Mouse (Mus musculus) spleen, adult 2 months (tissue): ENCODE results near the gene Gm4869. TPM values are rescaled to one million over a fixed set of nuclear protein-coding genes. Genes with fewer than 3 reads are reported as not detected.
"Not testable (repeated sequence)": the region's sequence is repeated elsewhere in the genome, so short reads cannot be mapped to it uniquely, and the experiment has no call there.

Source experiments
- DNase-seq, 2 experiments: peaks; one replicate each; pipeline versions ENCODE4 v3.0.0 to v3.0.0-alpha.2; 2012 to 2021; ENCODE audit warnings: low spot score in 2 of 2, low read depth in 1 of 2
- H3K27ac ChIP-seq: fragments of 200-500 bp; 2 replicates; pipeline ENCODE4 v1.5.1; 2012; ENCODE audit warnings: low read length, inconsistent platforms; ENCODE audit not compliant: insufficient read depth
- H3K27me3 ChIP-seq: fragments of 200-500 bp; 2 replicates; pipeline ENCODE4 v1.6.1; 2012; ENCODE audit warnings: mild to moderate bottlenecking, moderate library complexity, low read length, inconsistent platforms; ENCODE audit not compliant: control insufficient read depth, insufficient read depth
- H3K36me3 ChIP-seq: fragments of 200-500 bp; 2 replicates; pipeline ENCODE4 v1.6.1; 2012; ENCODE audit warnings: mild to moderate bottlenecking, low read length, inconsistent platforms; ENCODE audit not compliant: control insufficient read depth, insufficient read depth
- H3K4me1 ChIP-seq: fragments of 200-500 bp; 2 replicates; pipeline ENCODE4 v1.6.1; 2011; ENCODE audit warnings: inconsistent platforms; ENCODE audit not compliant: control insufficient read depth, insufficient read depth, insufficient read length
- H3K4me3 ChIP-seq: fragments of 200-500 bp; 2 replicates; pipeline ENCODE4 v1.5.1; 2011; ENCODE audit warnings: mild to moderate bottlenecking, inconsistent platforms; ENCODE audit not compliant: insufficient read depth, insufficient read length; ENCODE audit errors: extremely low read depth
- CTCF ChIP-seq: fragments of 200-500 bp; IDR thresholded peaks from 2 replicates; pipeline ENCODE4 v1.5.1; 2011; ENCODE audit warnings: mild to moderate bottlenecking, inconsistent platforms; ENCODE audit not compliant: insufficient read depth, insufficient read length, insufficient replicate concordance; ENCODE audit errors: extremely low read depth
- POLR2A ChIP-seq: fragments of 200-500 bp; IDR thresholded peaks from 2 replicates; pipeline ENCODE4 v1.6.1; 2011; ENCODE audit warnings: low read depth, low read length, inconsistent platforms
- WGBS: fragments of 180-500 bp; shearing (Covaris S2); methylation state at CpG from one replicate; pipeline ENCODE4 v1.1.7; 2018; 5-methylcytosine and 5-hydroxymethylcytosine counted together
- polyA plus RNA-seq: library from polyadenylated mRNA; depleted of rRNA; stranded (reverse); fragments of >200 nt; gene quantifications from 2 replicates; pipeline ENCODE4 v1.2.3, GENCODE M21; 2012

Gene Gm4869
- polyA plus RNA-seq, 1 experiment, result 0.12 TPM

GRCm38 (mm10) chr5:140501982-140502836, 56.8 kb downstream of the Gm4869 start:
- H3K27me3 ChIP-seq, result no peaks in the 10 kb centered on the region
- DNase-seq, result peak in 1 of 2 experiments; percentile 51
- TF ChIP-seq POLR2A (no peak), CTCF (no peak)
- H3K4me1 ChIP-seq, result peaks cover 19% of the 10 kb centered on the region; the same call in 1 of the 2 replicates
- peak overlapping the region; percentile 59 for H3K27ac ChIP-seq
- peak overlapping the region; percentile 31; the same call in 1 of the 2 replicates for H3K4me3 ChIP-seq
- 15% methylated on average over 14 of the region's 14 CpGs for WGBS
- no peaks in the 10 kb centered on the region for H3K36me3 ChIP-seq

- peak in 1 of 2 experiments; percentile 16 for DNase-seq
- H3K27me3 ChIP-seq, H3K36me3 ChIP-seq: not testable (repeated sequence)
- peaks cover 26% of the 10 kb centered on the region; the same call in 1 of the 2 replicates for H3K4me1 ChIP-seq
- H3K27ac ChIP-seq, result peak overlapping the region; percentile 59
- 2% methylated on average over 12 of the region's 12 CpGs for WGBS
- H3K4me3 ChIP-seq, result peak overlapping the region; percentile 31; the same call in 1 of the 2 replicates
Measured at GRCm38 (mm10) chr5:140502925-140503324, 57.5 kb downstream of the Gm4869 start.

GRCm38 (mm10) chr5:140505208-140505780, 59.8 kb downstream of the Gm4869 start, which contains the start of gene Chst12:
TSS of gene Chst12 (plus strand) at chr5:140505550.
- H3K27ac ChIP-seq, result peak within 1 kb of the TSS; percentile 59
- peak; percentile 99 to 100 for DNase-seq
- H3K36me3 ChIP-seq, result no peaks in the 10 kb centered on the region
- no peaks in the 10 kb centered on the region for H3K27me3 ChIP-seq
- peaks cover 40% of the 10 kb centered on the region for H3K4me1 ChIP-seq
- WGBS, result 1% methylated on average over 38 of the region's 38 CpGs
- TF ChIP-seq CTCF (no peak), POLR2A (peak; percentile 89)
- H3K4me3 ChIP-seq, result peak within 1 kb of the TSS; percentile 67

- peak in 1 of 2 experiments; percentile 10 for DNase-seq
- Histone ChIP-seq H3K27ac (peak overlapping the region; percentile 59), H3K4me1 (peaks cover 40% of the 10 kb centered on the region), H3K36me3 (no peaks in the 10 kb centered on the region), H3K4me3 (peak overlapping the region; percentile 67), H3K27me3 (no peaks in the 10 kb centered on the region)
- no peak for TF ChIP-seq POLR2A
- WGBS, result 5% methylated on average over 22 of the region's 22 CpGs
Measured at GRCm38 (mm10) chr5:140506096-140506794, 60.8 kb downstream of the Gm4869 start.

- Histone ChIP-seq H3K27ac (peak overlapping the region; percentile 40), H3K36me3 (no peaks in the 10 kb centered on the region), H3K27me3 (no peaks in the 10 kb centered on the region), H3K4me3 (no peak overlapping the region), H3K4me1 (peaks cover 39% of the 10 kb centered on the region)
- TF ChIP-seq POLR2A, result no peak
- TF ChIP-seq CTCF, result no peak
- DNase-seq, result peak in 1 of 2 experiments; percentile 41
- WGBS, result 53% methylated on average over 14 of the region's 14 CpGs
Measured at GRCm38 (mm10) chr5:140507466-140508208, 62.2 kb downstream of the Gm4869 start.

- no peak overlapping the region for H3K4me3 ChIP-seq
- H3K4me1 ChIP-seq, result peaks cover 34% of the 10 kb centered on the region
- H3K27ac ChIP-seq, result peak overlapping the region; percentile 35
- H3K27me3 ChIP-seq, result no peaks in the 10 kb centered on the region
- peak in 1 of 2 experiments; percentile 34 for DNase-seq
- H3K36me3 ChIP-seq, result no peaks in the 10 kb centered on the region
- TF ChIP-seq POLR2A (no peak), CTCF (no peak)
- whole genome bisulfite sequencing, result 18% methylated on average over 8 of the region's 8 CpGs
Measured at GRCm38 (mm10) chr5:140508686-140509085, 63.2 kb downstream of the Gm4869 start.
